Mouse (Mus musculus): Measurements from ENCODE around the gene Mphosph9. TPM values are rescaled to one million over a fixed set of nuclear protein-coding genes. Genes with fewer than 3 reads are reported as not detected.

The Mphosph9 gene
- total and polyA plus RNA-seq, 3 experiments, result 5.6 to 9.8 (median 8.0) TPM

- TF ChIP-seq GABPA (IDR thresholded peaks at IDR 0.05; ENCODE audit: insufficient replicate concordance, low read depth, low read length), result no peak
- TF ChIP-seq MAX (IDR thresholded peaks at IDR 0.05; ENCODE audit: low read length), result no peak
- TF ChIP-seq TBP (conservative IDR thresholded peaks at IDR 0.05; ENCODE audit: low read depth, low read length), result no peak
- no peak for TF ChIP-seq SIN3A (IDR thresholded peaks at IDR 0.05; ENCODE audit: low read length)
- TF ChIP-seq MYC (IDR thresholded peaks at IDR 0.05; ENCODE audit: low read depth, low read length), result no peak
- TF ChIP-seq MAZ (IDR thresholded peaks at IDR 0.05; ENCODE audit: low read depth, low read length), result no peak
- no peak for TF ChIP-seq ETS1 (conservative IDR thresholded peaks at IDR 0.05; ENCODE audit: low read depth, low read length)
- no peak for TF ChIP-seq ZC3H11A (IDR thresholded peaks at IDR 0.05; ENCODE audit: low read depth, low read length)
- TF ChIP-seq SMC3 (IDR thresholded peaks at IDR 0.05; ENCODE audit: low read depth, low read length), result no peak
- TF ChIP-seq RCOR1 (conservative IDR thresholded peaks at IDR 0.05; ENCODE audit: low read depth, low read length), result no peak
- no peak for TF ChIP-seq MXI1 (IDR thresholded peaks at IDR 0.05; ENCODE audit: low read depth, low read length)
- TF ChIP-seq MEF2A (IDR thresholded peaks at IDR 0.05; ENCODE audit: borderline replicate concordance, low read depth, low read length), result no peak
- TF ChIP-seq CHD1 (IDR thresholded peaks at IDR 0.05; ENCODE audit: low read depth, low read length), result no peak
- no peak for TF ChIP-seq ZMIZ1 (IDR thresholded peaks at IDR 0.05; ENCODE audit: low read depth, low read length)
- Histone ChIP-seq H3K9ac (ENCODE audit: insufficient read depth, low read depth) (no peak overlapping the region), H3K36me3 (replicated peaks in 1 of 2; ENCODE audit: control insufficient read depth in 1 of 2, insufficient read depth in 1 of 2, low read length in 1 of 2) (peaks cover 0 to 37% of the 10 kb centered on the region in 2 experiments), H3K4me3 (replicated peaks in 1 of 3; ENCODE audit: low read depth in 2 of 3, low read length in 2 of 3, poor library complexity in 1 of 3) (no peak overlapping the region), H3K79me2 (replicated peaks; ENCODE audit: control insufficient read depth, extremely low read depth, insufficient read depth, poor library complexity, severe bottlenecking) (no peaks in the 10 kb centered on the region), H3K4me2 (ENCODE audit: insufficient read depth, low read depth, poor library complexity, severe bottlenecking) (no peak overlapping the region), H3K9me3 (replicated peaks; ENCODE audit: low read length) (no peaks in the 10 kb centered on the region), H3K27ac (ENCODE audit: insufficient read depth, low read depth) (no peak overlapping the region), H3K4me1 (ENCODE audit: control insufficient read depth in 1 of 2, insufficient read depth in 2 of 2) (peaks cover 16 to 42% of the 10 kb centered on the region in 2 experiments), H3K27me3 (replicated peaks) (no peaks in the 10 kb centered on the region)
- DNase-seq (ENCODE audit: extremely low read depth), result no peak
- in situ Hi-C loops (cut with MboI; ENCODE audit: low pct_ligation_motif_present, low pct_unique_long_range_greater_than_20kb, low sequenced_read_pairs) (no loop called here), dilution Hi-C loops (cut with MboI; ENCODE audit: extremely low pct_ligation_motif_present, extremely low pct_unique_long_range_greater_than_20kb, low sequenced_read_pairs) (no loop called here)
These were observed 116.5 kb downstream of the Mphosph9 start for GRCm38 (mm10) chr5:124211234-124211633.

GRCm38 (mm10) chr5:124210281-124211016, 117.3 kb downstream of the Mphosph9 start:
- Histone ChIP-seq H3K36me3 (replicated peaks in 1 of 2; ENCODE audit: control insufficient read depth in 1 of 2, insufficient read depth in 1 of 2, low read length in 1 of 2) (peaks cover 0 to 35% of the 10 kb centered on the region in 2 experiments), H3K9ac (ENCODE audit: insufficient read depth, low read depth) (no peak overlapping the region), H3K79me2 (replicated peaks; ENCODE audit: control insufficient read depth, extremely low read depth, insufficient read depth, poor library complexity, severe bottlenecking) (no peaks in the 10 kb centered on the region), H3K4me1 (ENCODE audit: control insufficient read depth in 1 of 2, insufficient read depth in 2 of 2) (peaks cover 14 to 37% of the 10 kb centered on the region in 2 experiments), H3K4me2 (ENCODE audit: insufficient read depth, low read depth, poor library complexity, severe bottlenecking) (no peak overlapping the region), H3K9me3 (replicated peaks; ENCODE audit: low read length) (no peaks in the 10 kb centered on the region), H3K27me3 (replicated peaks) (no peaks in the 10 kb centered on the region), H3K27ac (ENCODE audit: insufficient read depth, low read depth) (no peak overlapping the region), H3K4me3 (replicated peaks in 1 of 3; ENCODE audit: low read depth in 2 of 3, low read length in 2 of 3, poor library complexity in 1 of 3) (no peak overlapping the region)
- no peak for DNase-seq (ENCODE audit: extremely low read depth)
- in situ Hi-C loops (cut with MboI; ENCODE audit: low pct_ligation_motif_present, low pct_unique_long_range_greater_than_20kb, low sequenced_read_pairs), result no loop called here
- dilution Hi-C loops (cut with MboI; ENCODE audit: extremely low pct_ligation_motif_present, extremely low pct_unique_long_range_greater_than_20kb, low sequenced_read_pairs), result no loop called here
- TF ChIP-seq USF1 (IDR thresholded peaks at IDR 0.05; ENCODE audit: low read depth, low read length) (no peak), MXI1 (IDR thresholded peaks at IDR 0.05; ENCODE audit: low read depth, low read length) (no peak), EP300 (IDR thresholded peaks at IDR 0.05; ENCODE audit: low read length) (no peak), RAD21 (IDR thresholded peaks at IDR 0.05; ENCODE audit: low read depth, low read length) (no peak), CHD1 (IDR thresholded peaks at IDR 0.05; ENCODE audit: low read depth, low read length) (no peak), PAX5 (IDR thresholded peaks at IDR 0.05; ENCODE audit: low read length) (no peak), ZC3H11A (IDR thresholded peaks at IDR 0.05; ENCODE audit: low read depth, low read length) (no peak), ZMIZ1 (IDR thresholded peaks at IDR 0.05; ENCODE audit: low read depth, low read length) (no peak), E2F4 (IDR thresholded peaks at IDR 0.05; ENCODE audit: insufficient replicate concordance, low read depth, low read length) (no peak), BHLHE40 (IDR thresholded peaks at IDR 0.05; ENCODE audit: low read depth, low read length) (no peak), SIN3A (IDR thresholded peaks at IDR 0.05; ENCODE audit: low read length) (no peak), MYC (IDR thresholded peaks at IDR 0.05; ENCODE audit: low read depth, low read length) (no peak)

All from CH12.LX (cell line).